Mouse (Mus musculus): Measurements from ENCODE around the gene Slc5a3. TPM values are rescaled to one million over a fixed set of nuclear protein-coding genes. Genes with fewer than 3 reads are reported as not detected.

Slc5a3 gene
- 10.5 TPM for polyA plus RNA-seq (2017; shearing (Covaris generic))

GRCm38 (mm10) chr16:92057852-92058643 lies at the start of gene Slc5a3, which contains the start of the genes Mrps6 and Gm49711:
Gene Slc5a3 (plus strand): TSS chr16:92058322.
Gene Mrps6 (plus strand): TSS chr16:92058270.
Gene Gm49711 (plus strand): TSS chr16:92058316.

Other genes with a start within 250 kb of the Slc5a3 start
- 55.8 TPM for gene Mrps6, start 52 bp upstream of the Slc5a3 start, polyA plus RNA-seq (2017; shearing (Covaris generic))
- 0.35 TPM for gene Gm49711, start within 50 bp of the Slc5a3 start, polyA plus RNA-seq (2017; shearing (Covaris generic))
- 0.39 TPM for gene Kcne2, start 234.1 kb downstream of the Slc5a3 start, polyA plus RNA-seq (2017; shearing (Covaris generic))
- 68.7 TPM for gene Smim11, start 243.0 kb downstream of the Slc5a3 start, polyA plus RNA-seq (2017; shearing (Covaris generic))